Comparison of ENCODE assay signal across 10 mouse cellular contexts in genomic region chr11:118210116-118210515, GRCm38 (mm10). TPM values are rescaled to one million over a fixed set of nuclear protein-coding genes. Genes with fewer than 3 reads are reported as not detected.
A peak's percentile ranks its signal among the peaks of the same experiment; 100 is the strongest.
DNase-seq lines count a peak whose midpoint lies in the region; ATAC-seq and TF ChIP-seq lines count a peak whose summit lies in the region.
"Had no signal": no experiment of that assay in that cellular context is flagged by ENCODE, and none has a peak within 500 bp of the region (broad histone marks: within the 10 kb centered on the region; RNA-seq: fewer than 3 reads in every experiment).

No protein-coding gene starts in this region.

- no peak for TF ChIP-seq CTCF in stomach, postnatal 0 days (IDR thresholded peaks at IDR 0.05; ENCODE audit: low read depth)

- no peak overlapping the region for H3K4me2 ChIP-seq in neural tube, embryonic 13.5 days
- no peak overlapping the region for H3K4me2 ChIP-seq in neural tube, embryonic 15.5 days
- no peak overlapping the region for H3K4me2 ChIP-seq in stomach, postnatal 0 days (replicated peaks; ENCODE audit: low read depth)

- H3K27ac ChIP-seq in neural tube, embryonic 13.5 days (replicated peaks) = peak overlapping the region; percentile 43
- no peak overlapping the region; the same call in 1 of the 2 replicates for H3K27ac ChIP-seq in neural tube, embryonic 15.5 days (replicated peaks)
- peak overlapping the region; percentile 80 for H3K27ac ChIP-seq in stomach, postnatal 0 days (replicated peaks)

- H3K9me3 ChIP-seq in neural tube, embryonic 13.5 days = no peaks in the 10 kb centered on the region
- no peaks in the 10 kb centered on the region for H3K9me3 ChIP-seq in neural tube, embryonic 15.5 days (replicated peaks)
- no peaks in the 10 kb centered on the region for H3K9me3 ChIP-seq in stomach, postnatal 0 days (ENCODE audit: control insufficient read depth, low read length)

- TF ChIP-seq EP300 in stomach, postnatal 0 days (optimal IDR thresholded peaks at IDR 0.05) = no peak

- peak; percentile 52; the same call in 1 of the 2 replicates for ATAC-seq in neural tube, embryonic 13.5 days (ENCODE audit: low read depth)
- no peak for ATAC-seq in neural tube, embryonic 15.5 days (ENCODE audit: low FRiP score)
- no peak for ATAC-seq in stomach, postnatal 0 days (ENCODE audit: low FRiP score, low TSS enrichment)
- ATAC-seq in granulocyte monocyte progenitor cell, adult 5-6 weeks (replicated peaks; ENCODE audit: poor library complexity, severe bottlenecking) = no peak

- H3K4me3 ChIP-seq in neural tube, embryonic 13.5 days = no peak overlapping the region
- no peak overlapping the region for H3K4me3 ChIP-seq in neural tube, embryonic 15.5 days (replicated peaks)
- H3K4me3 ChIP-seq in stomach, postnatal 0 days (ENCODE audit: low read depth, low read length) = no peak overlapping the region

- H3K4me1 ChIP-seq in neural tube, embryonic 13.5 days (replicated peaks) = peaks cover 71% of the 10 kb centered on the region
- H3K4me1 ChIP-seq in neural tube, embryonic 15.5 days = peaks cover 55% of the 10 kb centered on the region
- H3K4me1 ChIP-seq in stomach, postnatal 0 days (replicated peaks; ENCODE audit: control insufficient read depth, insufficient read depth) = peaks cover 14% of the 10 kb centered on the region

- peak; percentile 78 to 80 for DNase-seq in cerebellum, postnatal 25 days
- DNase-seq in left cerebral cortex, adult 9 months (ENCODE audit: low spot score in 2 of 2) = peak; percentile 56 to 81
- no peak for DNase-seq in stomach, postnatal 0 days (ENCODE audit: low spot score)
- no peak for DNase-seq in adrenal gland, postnatal 4 days (ENCODE audit: low spot score in 2 of 2)
- DNase-seq: kidney, adult 2 months; lung, adult 2 months; thymus, postnatal 25 days had no signal

- H3K36me3 ChIP-seq in neural tube, embryonic 13.5 days = no peaks in the 10 kb centered on the region
- no peaks in the 10 kb centered on the region for H3K36me3 ChIP-seq in neural tube, embryonic 15.5 days
- H3K36me3 ChIP-seq in stomach, postnatal 0 days (ENCODE audit: control insufficient read depth, insufficient read depth, low read length) = no peaks in the 10 kb centered on the region

- 67% methylated on average over 4 of the region's 4 CpGs for WGBS in neural tube, embryonic 13.5 days
- 69% methylated on average over 4 of the region's 4 CpGs for WGBS in neural tube, embryonic 15.5 days
- 79% methylated on average over 4 of the region's 4 CpGs for WGBS in stomach, postnatal 0 days

- peak overlapping the region; percentile 32; the same call in 1 of the 2 replicates for H3K9ac ChIP-seq in neural tube, embryonic 13.5 days
- no peak overlapping the region for H3K9ac ChIP-seq in neural tube, embryonic 15.5 days (replicated peaks)
- 0 out of 2 replicates have a peak overlapping the region, but pooled peaks have one; percentile 23 for H3K9ac ChIP-seq in stomach, postnatal 0 days (ENCODE audit: low read length)

- H3K27me3 ChIP-seq in neural tube, embryonic 13.5 days = no peaks in the 10 kb centered on the region
- H3K27me3 ChIP-seq in neural tube, embryonic 15.5 days (replicated peaks) = no peaks in the 10 kb centered on the region
- no peaks in the 10 kb centered on the region for H3K27me3 ChIP-seq in stomach, postnatal 0 days (ENCODE audit: control insufficient read depth, insufficient read depth, low read length)

RNA-seq across cellular contexts. Expression of gene Cyth1, which starts 38.3 kb away (rescaled TPM):
- polyA plus RNA-seq in neural tube, embryonic 13.5 days (2015; fragmentation: Nextera tagmentation; extraction: Ambion mirVana) = 24.4 and 25.2 TPM in 2 replicates
- 22.5 and 24.8 TPM in 2 replicates for polyA plus RNA-seq in neural tube, embryonic 15.5 days (2015; fragmentation: Nextera tagmentation; extraction: Ambion mirVana)
- 13.1 and 13.3 TPM in 2 replicates for polyA plus RNA-seq in stomach, postnatal 0 days (2015; fragmentation: Nextera tagmentation; extraction: Ambion mirVana)
- total RNA-seq in granulocyte monocyte progenitor cell, adult 5-6 weeks (2014; fragmentation: Nextera tagmentation) = 24.9 and 27.7 TPM in 2 replicates
- 38.6 and 43.6 TPM in 2 replicates for total RNA-seq in granulocyte monocyte progenitor cell, adult 5-6 weeks (2017)
- total RNA-seq in adrenal gland, postnatal 4 days (2021) = 10 to 100 TPM; 30.3 to 31.5 TPM

Comparison
In these comparisons a context has a peak if more than half of its experiments do, and no peak if none do; other contexts are left out.
1. DNase-seq: peak in cerebellum, postnatal 25 days (2 of 2) and left cerebral cortex, adult 9 months (2 of 2); none in stomach, postnatal 0 days (single experiment) and adrenal gland, postnatal 4 days (0 of 2).